Mouse (Mus musculus) ES-Bruce4 (cell line): ENCODE measurements around the gene Gnat1. TPM values are rescaled to one million over a fixed set of nuclear protein-coding genes. Genes with fewer than 3 reads are reported as not detected.

Experiments
- H3K27ac ChIP-seq: 2 replicates; pipeline ENCODE4 v1.5.1; 2012; ENCODE audit warnings: low read length, inconsistent platforms; ENCODE audit not compliant: insufficient read depth
- H3K27me3 ChIP-seq: 2 replicates; pipeline ENCODE4 v1.6.1; 2012; ENCODE audit warnings: mild to moderate bottlenecking, low read length, inconsistent platforms; ENCODE audit not compliant: control insufficient read depth, poor library complexity, insufficient read depth, severe bottlenecking
- H3K36me3 ChIP-seq: 2 replicates; pipeline ENCODE4 v1.6.1; 2012; ENCODE audit warnings: inconsistent platforms, mild to moderate bottlenecking, low read length, moderate library complexity; ENCODE audit not compliant: control insufficient read depth, poor library complexity, insufficient read depth, severe bottlenecking
- H3K4me1 ChIP-seq: one replicate; pipeline ENCODE4 v1.8.1; 2011; ENCODE audit warnings: low read length; ENCODE audit not compliant: control insufficient read depth, insufficient read depth
- H3K4me3 ChIP-seq: 2 replicates; pipeline ENCODE4 v1.5.1; 2011; ENCODE audit warnings: low read depth, mild to moderate bottlenecking, low read length
- H3K9ac ChIP-seq: 2 replicates; pipeline ENCODE4 v1.6.1; 2012; ENCODE audit warnings: low read depth, mild to moderate bottlenecking, inconsistent platforms; ENCODE audit not compliant: poor library complexity, severe bottlenecking
- H3K9me3 ChIP-seq: replicated peaks from 2 replicates; pipeline ENCODE4 v1.6.1; 2012; ENCODE audit warnings: mild to moderate bottlenecking, low read length, inconsistent platforms; ENCODE audit not compliant: control insufficient read depth, poor library complexity, insufficient read depth, severe bottlenecking
- CTCF ChIP-seq: IDR thresholded peaks from one replicate; pipeline ENCODE4 v1.8.1; 2011; ENCODE audit warnings: low read depth, low read length
- EP300 ChIP-seq: IDR thresholded peaks from 2 replicates; pipeline ENCODE4 v1.6.1; 2011; ENCODE audit warnings: low read depth, low read length; ENCODE audit not compliant: insufficient read depth
- POLR2A ChIP-seq: IDR thresholded peaks from one replicate; pipeline ENCODE4 v1.8.1; 2011; ENCODE audit warnings: low read length; ENCODE audit not compliant: insufficient read depth
- polyA plus RNA-seq: library from polyadenylated mRNA; stranded (reverse); fragments of >200 nt; gene quantifications from 2 replicates; pipeline ENCODE4 v1.2.4, GENCODE M21; 2011; ENCODE audit warnings: low read depth; ENCODE audit not compliant: missing spikeins, insufficient read depth, insufficient read length

Gene Gnat1
- polyA plus RNA-seq, 1 experiment: not detected

- no peaks in the 10 kb centered on the region for H3K36me3 ChIP-seq
- no peak overlapping the region for H3K27ac ChIP-seq
- H3K4me3 ChIP-seq: peak overlapping the region; percentile 81
- TF ChIP-seq POLR2A: no peak
- TF ChIP-seq CTCF: no peak
- no peak for TF ChIP-seq EP300
- peaks cover 6% of the 10 kb centered on the region for H3K4me1 ChIP-seq
- H3K9me3 ChIP-seq: no peaks in the 10 kb centered on the region
- H3K9ac ChIP-seq: peak overlapping the region; percentile 75
- H3K27me3 ChIP-seq: peaks cover 3% of the 10 kb centered on the region; the same call in 1 of the 2 replicates
Observed at GRCm38 (mm10) chr9:107709096-107709696, 29.7 kb upstream of the Gnat1 start.

DNA sequence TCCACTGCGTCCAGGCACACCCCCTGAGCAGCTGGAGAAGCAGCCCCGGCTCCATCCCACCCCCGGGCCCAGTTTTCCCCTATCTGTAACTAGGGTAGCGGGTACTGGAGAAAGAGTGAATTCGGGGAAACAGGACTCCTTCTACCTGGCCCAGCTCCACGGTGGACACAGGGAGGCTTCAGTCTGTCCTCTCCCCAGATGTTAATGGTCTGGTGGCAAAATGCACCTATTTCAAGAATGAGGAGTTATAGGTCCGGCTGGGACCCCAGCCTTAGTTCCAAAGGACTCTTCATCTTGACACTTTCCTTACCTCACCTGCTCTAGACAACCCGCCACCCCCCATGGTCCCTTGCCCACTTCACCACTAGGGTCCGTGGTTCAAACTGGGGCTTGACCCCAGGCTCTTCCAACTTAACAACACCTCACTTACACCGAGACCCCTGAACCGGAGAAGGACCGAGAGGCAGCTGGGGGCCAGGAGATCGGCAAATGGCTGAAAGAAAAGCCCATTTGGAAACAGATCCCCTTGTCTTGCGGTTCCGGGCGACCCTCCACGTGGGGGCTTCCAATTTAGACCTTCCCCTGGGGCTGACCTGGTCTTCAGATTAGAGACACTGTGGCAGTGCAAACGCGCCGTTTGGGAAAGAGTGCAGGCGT lies 29.1 kb upstream of the Gnat1 start:
- Histone ChIP-seq H3K9ac (peak overlapping the region; percentile 75; the same call in 1 of the 2 replicates), H3K27ac (no peak overlapping the region), H3K4me1 (peaks cover 6% of the 10 kb centered on the region), H3K27me3 (peaks cover 3% of the 10 kb centered on the region; the same call in 1 of the 2 replicates), H3K4me3 (peak overlapping the region; percentile 81), H3K9me3 (no peaks in the 10 kb centered on the region), H3K36me3 (no peaks in the 10 kb centered on the region)
- TF ChIP-seq EP300 (no peak), POLR2A (no peak), CTCF (no peak)

DNA sequence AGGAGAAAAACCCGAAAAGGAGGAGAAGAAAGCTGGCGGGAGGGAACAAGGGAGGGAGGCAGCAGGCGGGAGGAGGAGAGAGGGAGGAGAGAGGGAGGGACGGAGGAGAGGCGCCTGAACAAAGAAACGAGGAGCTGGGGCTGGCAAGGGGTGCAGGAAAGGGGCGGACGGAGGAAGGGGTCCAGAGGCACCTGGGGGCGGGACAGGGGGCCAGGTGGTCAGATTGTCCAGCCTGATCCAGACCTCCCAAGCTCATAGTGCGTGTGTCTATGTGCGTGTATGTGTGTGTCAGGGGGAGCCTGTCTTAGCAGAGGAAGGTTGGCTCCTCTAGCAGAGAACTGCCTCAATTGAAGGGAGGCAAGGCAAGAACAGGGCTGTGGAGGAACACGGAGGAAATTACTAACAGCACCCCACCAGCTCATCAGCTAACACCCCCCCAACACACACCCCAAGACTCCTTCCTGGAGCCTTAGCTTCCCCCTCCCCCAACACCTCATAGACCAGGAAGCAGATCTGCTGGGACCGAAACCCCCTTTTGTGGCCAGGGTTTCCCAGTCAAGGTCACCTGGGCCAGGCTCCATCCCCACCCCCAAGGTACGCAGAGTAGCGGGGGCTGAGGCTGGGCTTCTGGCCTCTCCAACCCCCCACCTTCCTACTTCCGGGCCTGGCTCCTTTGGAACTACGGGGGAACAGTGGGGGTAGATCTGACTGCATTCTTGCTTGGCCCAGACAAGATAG lies 28.4 kb upstream of the Gnat1 start:
- Histone ChIP-seq H3K4me3 (peak overlapping the region; percentile 10; the same call in 1 of the 2 replicates), H3K27ac (no peak overlapping the region), H3K36me3 (no peaks in the 10 kb centered on the region), H3K9ac (peak overlapping the region; percentile 35; the same call in 1 of the 2 replicates), H3K9me3 (no peaks in the 10 kb centered on the region), H3K4me1 (peaks cover 5% of the 10 kb centered on the region), H3K27me3 (peaks cover 3% of the 10 kb centered on the region; the same call in 1 of the 2 replicates)
- TF ChIP-seq CTCF (no peak), POLR2A (no peak), EP300 (no peak)

- Histone ChIP-seq H3K27me3 (peaks cover 3% of the 10 kb centered on the region; the same call in 1 of the 2 replicates), H3K27ac (no peak overlapping the region), H3K36me3 (no peaks in the 10 kb centered on the region), H3K9ac (no peak overlapping the region), H3K4me3 (peak overlapping the region; percentile 29), H3K9me3 (no peaks in the 10 kb centered on the region), H3K4me1 (peaks cover 5% of the 10 kb centered on the region)
- TF ChIP-seq POLR2A (no peak), CTCF (no peak), EP300 (peak; percentile 47; the same call in 1 of the 2 replicates)
Observed at GRCm38 (mm10) chr9:107706781-107707211, 27.3 kb upstream of the Gnat1 start.

- Histone ChIP-seq H3K4me3 (no peak overlapping the region), H3K4me1 (peaks cover 5% of the 10 kb centered on the region), H3K27me3 (no peaks in the 10 kb centered on the region), H3K9me3 (no peaks in the 10 kb centered on the region), H3K36me3 (no peaks in the 10 kb centered on the region), H3K27ac (no peak overlapping the region), H3K9ac (no peak overlapping the region)
- TF ChIP-seq CTCF (no peak), EP300 (no peak), POLR2A (no peak)
Observed at GRCm38 (mm10) chr9:107703337-107704122, 24.0 kb upstream of the Gnat1 start.
